Mouse (Mus musculus) erythroblast, embryonic 14.5 days (primary cell): ENCODE measurements around the gene Paqr8.

Experiments used
- GATA1 ChIP-seq: IDR thresholded peaks from 2 replicates; pipeline ENCODE4 v1.6.1; 2012; ENCODE audit warnings: low read length, inconsistent platforms, mixed read lengths
- TAL1 ChIP-seq: IDR thresholded peaks from 3 replicates; pipeline ENCODE4 v1.6.1; 2012; ENCODE audit warnings: low read length, inconsistent platforms, mixed read lengths

- TF ChIP-seq TAL1 (no peak), GATA1 (no peak)
These were observed 24.4 kb downstream of the Paqr8 start for GRCm38 (mm10) chr1:20914769-20915168.
